Mouse (Mus musculus) heart, embryonic 14.5 days (tissue): ENCODE results near the gene Cbx8. TPM values are rescaled to one million over a fixed set of nuclear protein-coding genes. Genes with fewer than 3 reads are reported as not detected.

ENCODE experiments used
- ATAC-seq: fragments of 200-750 bp; cut with Nextera tagmentation; 2 replicates; pipeline ENCODE4 v1.8.0; 2017; ENCODE audit warnings: low read depth, moderate TSS enrichment; ENCODE audit not compliant: insufficient number of reproducible peaks, insufficient read depth, low FRiP score
- H3K27ac ChIP-seq, 2 experiments: fragments of 200-500 bp in 1 of 2; fragments of 300-500 bp in 1 of 2; sonication (generic) in 1 of 2; replicated peaks in 1 of 2; 2 replicates each; pipeline ENCODE4 v1.5.1; 2012 to 2014; ENCODE audit warnings: low read depth in 2 of 2, low read length in 2 of 2, control low read depth in 1 of 2, mild to moderate bottlenecking in 1 of 2, mixed read lengths in 1 of 2; ENCODE audit not compliant: control insufficient read depth in 1 of 2, insufficient read depth in 1 of 2
- H3K27me3 ChIP-seq: fragments of 300-500 bp; sonication (generic); 2 replicates; pipeline ENCODE4 v1.6.1; 2014; ENCODE audit warnings: mild to moderate bottlenecking, low read length, control low read depth; ENCODE audit not compliant: control insufficient read depth, insufficient read depth
- H3K36me3 ChIP-seq: fragments of 300-500 bp; sonication (generic); 2 replicates; pipeline ENCODE4 v1.6.1; 2014; ENCODE audit warnings: mild to moderate bottlenecking, control low read depth, low read length, mixed read lengths; ENCODE audit not compliant: control insufficient read depth, insufficient read depth
- H3K4me1 ChIP-seq, 2 experiments: fragments of 200-500 bp in 1 of 2; fragments of 300-500 bp in 1 of 2; sonication (generic) in 1 of 2; 2 replicates each; pipeline ENCODE4 v1.6.1; 2012 to 2014; ENCODE audit warnings: low read length in 2 of 2, control low read depth in 1 of 2, mixed read lengths in 1 of 2; ENCODE audit not compliant: control insufficient read depth in 2 of 2, insufficient read depth in 2 of 2
- H3K4me2 ChIP-seq: fragments of 300-500 bp; sonication (generic); 2 replicates; pipeline ENCODE4 v1.6.1; 2014; ENCODE audit warnings: mild to moderate bottlenecking, low read length
- H3K4me3 ChIP-seq, 2 experiments: fragments of 200-500 bp in 1 of 2; fragments of 300-500 bp in 1 of 2; sonication (generic) in 1 of 2; 2 replicates each; pipeline ENCODE4 v1.5.1; 2012 to 2014; ENCODE audit warnings: low read length in 2 of 2, mild to moderate bottlenecking in 2 of 2, control low read depth in 1 of 2, low read depth in 1 of 2, moderate library complexity in 1 of 2; ENCODE audit not compliant: control insufficient read depth in 1 of 2, insufficient read depth in 1 of 2
- H3K9ac ChIP-seq: fragments of 300-500 bp; sonication (generic); 2 replicates; pipeline ENCODE4 v1.6.1; 2014; ENCODE audit warnings: mild to moderate bottlenecking, low read length
- H3K9me3 ChIP-seq: fragments of 300-500 bp; sonication (generic); 2 replicates; pipeline ENCODE4 v1.6.1; 2016; ENCODE audit warnings: low read length, control low read depth; ENCODE audit not compliant: control insufficient read depth
- WGBS: fragments of 180-500 bp; shearing (Covaris S2); extraction: QIAGEN DNeasy Blood & Tissue Kit; methylation state at CpG from one replicate; pipeline ENCODE4 v1.1.7; 2014; 5-methylcytosine and 5-hydroxymethylcytosine counted together
- polyA plus RNA-seq: library from polyadenylated mRNA; unstranded; fragments of >200 nt; fragmentation: Nextera tagmentation; extraction: Ambion mirVana; gene quantifications from 2 replicates; pipeline ENCODE4 v1.2.1, GENCODE M21; 2014

Cbx8 gene
- polyA plus RNA-seq, 1 experiment from 2014 or later, result 9.3 TPM

- Histone ChIP-seq H3K4me2 (no peak overlapping the region), H3K4me3 (no peak overlapping the region), H3K9ac (no peak overlapping the region), H3K27me3 (0 out of 2 replicates have a peak, but pooled peaks cover 3% of the 10 kb centered on the region), H3K4me1 (peaks cover 9 to 10% of the 10 kb centered on the region in 2 experiments), H3K36me3 (no peaks in the 10 kb centered on the region), H3K27ac (no peak overlapping the region), H3K9me3 (peaks cover 4% of the 10 kb centered on the region; the same call in 1 of the 2 replicates)
- no peak for ATAC-seq
- 74% methylated on average over 6 of the region's 6 CpGs for WGBS
These were observed 33.2 kb upstream of the Cbx8 start for GRCm38 (mm10) chr11:119073876-119074433.

DNA sequence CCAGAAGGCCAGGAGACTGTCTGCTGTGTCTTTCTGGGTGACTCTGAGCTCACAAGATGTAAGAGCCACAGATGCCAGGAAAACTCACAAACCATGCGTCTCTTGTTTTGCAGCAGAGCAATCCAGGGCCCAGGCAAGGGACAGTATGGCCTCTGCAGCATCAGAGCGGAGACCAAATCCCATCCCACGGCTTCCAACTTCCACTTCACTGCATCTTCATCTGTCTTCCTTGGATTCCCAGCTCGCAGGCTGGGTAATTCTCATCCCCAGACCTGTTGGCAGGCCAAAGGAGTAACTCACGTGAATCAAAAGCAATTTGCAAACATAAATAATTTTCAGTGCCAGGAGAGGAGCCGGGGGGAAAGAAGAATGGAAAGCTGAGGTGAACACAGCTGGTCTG lies 32.2 kb upstream of the Cbx8 start:
- H3K9ac ChIP-seq, result no peak overlapping the region
- 0 out of 2 replicates have a peak, but pooled peaks cover 3% of the 10 kb centered on the region for H3K27me3 ChIP-seq
- no peak for ATAC-seq
- H3K36me3 ChIP-seq, result no peaks in the 10 kb centered on the region
- WGBS, result 71% methylated on average over 6 of the region's 6 CpGs
- H3K4me1 ChIP-seq, result peaks cover 0 to under 1% of the 10 kb centered on the region in 2 experiments; a peak in 2 of 4 replicates
- peaks cover 4% of the 10 kb centered on the region; the same call in 1 of the 2 replicates for H3K9me3 ChIP-seq
- H3K27ac ChIP-seq, result no peak overlapping the region
- no peak overlapping the region for H3K4me2 ChIP-seq
- H3K4me3 ChIP-seq, result no peak overlapping the region

- Histone ChIP-seq H3K27me3 (0 out of 2 replicates have a peak, but pooled peaks cover 3% of the 10 kb centered on the region), H3K9me3 (peaks cover 4% of the 10 kb centered on the region; the same call in 1 of the 2 replicates), H3K4me3 (no peak overlapping the region), H3K27ac (no peak overlapping the region), H3K4me1 (no peaks in the 10 kb centered on the region), H3K36me3 (no peaks in the 10 kb centered on the region), H3K9ac (no peak overlapping the region), H3K4me2 (no peak overlapping the region)
- WGBS, result 80% methylated on average over 7 of the region's 7 CpGs
- no peak for ATAC-seq
These were observed 31.5 kb upstream of the Cbx8 start for GRCm38 (mm10) chr11:119072239-119072638.

GRCm38 (mm10) chr11:119066841-119067240 lies 26.1 kb upstream of the Cbx8 start:
- ATAC-seq, result no peak
- peaks cover 17% of the 10 kb centered on the region for H3K27me3 ChIP-seq
- WGBS, result 86% methylated on average over 8 of the region's 8 CpGs

GRCm38 (mm10) chr11:119059256-119059655 lies 18.5 kb upstream of the Cbx8 start:
- no peak overlapping the region for H3K9ac ChIP-seq
- no peak overlapping the region for H3K4me2 ChIP-seq
- H3K4me3 ChIP-seq, result no peak overlapping the region

More at GRCm38 (mm10) chr11:119066841-119067240, 26.1 kb upstream of the Cbx8 start:
- Histone ChIP-seq H3K4me1 (no peaks in the 10 kb centered on the region), H3K4me3 (no peak overlapping the region), H3K27ac (no peak overlapping the region), H3K9me3 (peaks cover 4% of the 10 kb centered on the region; the same call in 1 of the 2 replicates), H3K36me3 (no peaks in the 10 kb centered on the region), H3K4me2 (no peak overlapping the region), H3K9ac (no peak overlapping the region)

GRCm38 (mm10) chr11:119058041-119058995 lies 17.5 kb upstream of the Cbx8 start:
- ATAC-seq, result peak; percentile 10; the same call in 1 of the 2 replicates
- 4% methylated on average over 58 of the region's 58 CpGs for WGBS

More at GRCm38 (mm10) chr11:119059256-119059655, 18.5 kb upstream of the Cbx8 start:
- peaks cover 20 to 29% of the 10 kb centered on the region in 2 experiments for H3K4me1 ChIP-seq
- H3K9me3 ChIP-seq, result no peaks in the 10 kb centered on the region
- H3K27me3 ChIP-seq, result peaks cover 78% of the 10 kb centered on the region
- ATAC-seq, result no peak
- WGBS, result 18% methylated on average over 3 of the region's 3 CpGs
- H3K36me3 ChIP-seq, result no peaks in the 10 kb centered on the region
- no peak overlapping the region for H3K27ac ChIP-seq

GRCm38 (mm10) chr11:119057291-119057690 lies 16.5 kb upstream of the Cbx8 start:
- H3K27ac ChIP-seq, result 0 out of 4 replicates have a peak overlapping the region, but pooled peaks of 1 of the 2 experiments have one; percentile 81
- H3K4me2 ChIP-seq, result peak overlapping the region; percentile 97
- H3K36me3 ChIP-seq, result no peaks in the 10 kb centered on the region
- peaks cover 31 to 46% of the 10 kb centered on the region in 2 experiments for H3K4me1 ChIP-seq
- peak overlapping the region; percentile 60 to 66 for H3K4me3 ChIP-seq
- no peak for ATAC-seq
- H3K27me3 ChIP-seq, result peaks cover 74% of the 10 kb centered on the region
- no peaks in the 10 kb centered on the region for H3K9me3 ChIP-seq
- 6% methylated on average over 9 of the region's 9 CpGs for WGBS
- peak overlapping the region; percentile 95 for H3K9ac ChIP-seq

More at GRCm38 (mm10) chr11:119058041-119058995, 17.5 kb upstream of the Cbx8 start:
- Histone ChIP-seq H3K9me3 (no peaks in the 10 kb centered on the region), H3K9ac (no peak overlapping the region; the same call in 1 of the 2 replicates), H3K4me3 (peak overlapping the region in 1 of 2 experiments; percentile 24; a peak in 3 of 4 replicates), H3K27me3 (peaks cover 79% of the 10 kb centered on the region), H3K36me3 (no peaks in the 10 kb centered on the region), H3K4me2 (peak overlapping the region; percentile 97), H3K4me1 (peaks cover 26 to 36% of the 10 kb centered on the region in 2 experiments), H3K27ac (no peak overlapping the region)
